Mouse (Mus musculus): ENCODE data around the gene Sis. TPM values are rescaled to one million over a fixed set of nuclear protein-coding genes. Genes with fewer than 3 reads are reported as not detected.

Gene Sis
- total and polyA plus RNA-seq, 2 experiments from 2014 or later: not detected

GRCm38 (mm10) chr3:72882501-72882900 lies 85.2 kb downstream of the Sis start:
- no peak overlapping the region for H3K9ac ChIP-seq
- no peak overlapping the region for H3K27ac ChIP-seq (ENCODE audit: low read depth, low read length)
- no peak overlapping the region for H3K4me3 ChIP-seq (ENCODE audit: low read depth, low read length)
- H3K4me1 ChIP-seq (ENCODE audit: insufficient read depth): no peaks in the 10 kb centered on the region
- no peaks in the 10 kb centered on the region for H3K36me3 ChIP-seq (ENCODE audit: insufficient read depth)
- TF ChIP-seq CTCF (IDR thresholded peaks at IDR 0.05; ENCODE audit: low read depth): no peak
- ATAC-seq (no peak), DNase-seq (no peak)
- H3K4me2 ChIP-seq (ENCODE audit: low read depth): no peak overlapping the region
- H3K27me3 ChIP-seq (ENCODE audit: insufficient read depth, low read length): no peaks in the 10 kb centered on the region
- WGBS: 94% methylated on average over 1 of the region's 1 CpGs
- no peaks in the 10 kb centered on the region for H3K9me3 ChIP-seq (ENCODE audit: low read length)

DNA sequence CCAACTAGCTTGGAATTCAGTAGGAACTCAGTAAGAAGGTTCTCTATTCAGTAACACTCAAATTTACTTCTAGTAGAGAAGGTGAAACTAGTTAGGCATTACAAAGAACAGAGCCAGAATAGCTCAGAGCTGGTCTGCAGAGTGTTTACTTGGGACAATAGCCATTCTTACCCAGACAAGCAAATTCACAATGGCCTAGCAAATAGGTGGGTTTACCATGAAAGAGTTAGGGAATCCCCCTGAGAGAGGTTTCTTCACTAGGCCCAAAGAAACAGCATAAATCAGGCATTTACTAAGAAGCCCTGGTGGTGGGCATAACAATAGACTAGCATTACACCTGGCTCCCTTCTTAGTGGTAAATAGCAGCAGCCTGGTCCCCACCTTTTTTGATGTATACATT lies 99.5 kb downstream of the Sis start:
- no peak for ATAC-seq
- no peaks in the 10 kb centered on the region for H3K9me3 ChIP-seq (ENCODE audit: low read length)
- no peak overlapping the region for H3K4me3 ChIP-seq (ENCODE audit: low read depth, low read length)
- no peak overlapping the region for H3K4me2 ChIP-seq (ENCODE audit: low read depth)
- no peaks in the 10 kb centered on the region for H3K27me3 ChIP-seq (ENCODE audit: insufficient read depth, low read length)
- TF ChIP-seq CTCF (IDR thresholded peaks at IDR 0.05; ENCODE audit: low read depth): no peak
- H3K9ac ChIP-seq: no peak overlapping the region
- H3K4me1 ChIP-seq (ENCODE audit: insufficient read depth): no peaks in the 10 kb centered on the region
- H3K27ac ChIP-seq (ENCODE audit: low read depth, low read length): no peak overlapping the region
- no peaks in the 10 kb centered on the region for H3K36me3 ChIP-seq (ENCODE audit: insufficient read depth)
- no peak for DNase-seq

- no peaks in the 10 kb centered on the region for H3K36me3 ChIP-seq (ENCODE audit: insufficient read depth)
- no peaks in the 10 kb centered on the region for H3K4me1 ChIP-seq (ENCODE audit: insufficient read depth)
- no peak overlapping the region for H3K4me3 ChIP-seq (ENCODE audit: low read depth, low read length)
- no peaks in the 10 kb centered on the region for H3K9me3 ChIP-seq (ENCODE audit: low read length)
- H3K27ac ChIP-seq (ENCODE audit: low read depth, low read length): no peak overlapping the region
- ATAC-seq: no peak
- 85% methylated on average over 3 of the region's 3 CpGs for WGBS
- DNase-seq: no peak
- no peak overlapping the region for H3K9ac ChIP-seq
- no peaks in the 10 kb centered on the region for H3K27me3 ChIP-seq (ENCODE audit: insufficient read depth, low read length)
- TF ChIP-seq CTCF (IDR thresholded peaks at IDR 0.05; ENCODE audit: low read depth): no peak
- H3K4me2 ChIP-seq (ENCODE audit: low read depth): no peak overlapping the region
These were observed 108.9 kb downstream of the Sis start for GRCm38 (mm10) chr3:72858738-72859137.

- TF ChIP-seq CTCF (IDR thresholded peaks at IDR 0.05; ENCODE audit: low read depth): no peak
- whole genome bisulfite sequencing: 61% methylated on average over 1 of the region's 1 CpGs
- H3K4me1 ChIP-seq (ENCODE audit: insufficient read depth): no peaks in the 10 kb centered on the region
- ATAC-seq: no peak
- H3K4me2 ChIP-seq (ENCODE audit: low read depth): no peak overlapping the region
- H3K9me3 ChIP-seq (ENCODE audit: low read length): no peaks in the 10 kb centered on the region
- DNase-seq: no peak
- H3K36me3 ChIP-seq (ENCODE audit: insufficient read depth): no peaks in the 10 kb centered on the region
- no peak overlapping the region for H3K4me3 ChIP-seq (ENCODE audit: low read depth, low read length)
- no peak overlapping the region for H3K27ac ChIP-seq (ENCODE audit: low read depth, low read length)
- no peak overlapping the region for H3K9ac ChIP-seq
- H3K27me3 ChIP-seq (ENCODE audit: insufficient read depth, low read length): no peaks in the 10 kb centered on the region
These were observed 112.3 kb downstream of the Sis start for GRCm38 (mm10) chr3:72855405-72855804.

- no peaks in the 10 kb centered on the region for H3K9me3 ChIP-seq (ENCODE audit: low read length)
- DNase-seq: no peak
- H3K4me3 ChIP-seq (ENCODE audit: low read depth, low read length): no peak overlapping the region
These were observed 127.0 kb downstream of the Sis start for GRCm38 (mm10) chr3:72840641-72841040.

More at GRCm38 (mm10) chr3:72840641-72841040, 127.0 kb downstream of the Sis start:
- WGBS: 88% methylated on average over 2 of the region's 2 CpGs
- Histone ChIP-seq H3K27me3 (ENCODE audit: insufficient read depth, low read length) (no peaks in the 10 kb centered on the region), H3K4me2 (ENCODE audit: low read depth) (no peak overlapping the region), H3K27ac (ENCODE audit: low read depth, low read length) (no peak overlapping the region), H3K36me3 (ENCODE audit: insufficient read depth) (no peaks in the 10 kb centered on the region), H3K9ac (no peak overlapping the region), H3K4me1 (ENCODE audit: insufficient read depth) (no peaks in the 10 kb centered on the region)
- ATAC-seq: no peak
- no peak for TF ChIP-seq CTCF (IDR thresholded peaks at IDR 0.05; ENCODE audit: low read depth)

Other genes with a start within 250 kb of the Sis start
- 21.1 and 30.4 TPM in 2 replicates for gene Slitrk3, start 89.9 kb upstream of the Sis start, total RNA-seq (2014; rRNA removed)
- 8.4 and 20.1 TPM in 2 replicates for gene Slitrk3, start 89.9 kb upstream of the Sis start, polyA plus RNA-seq (2015; fragmentation: Nextera tagmentation; extraction: Ambion mirVana)